Mouse (Mus musculus) cerebellum, postnatal 4 days (tissue): ENCODE data around the gene Kif16b.
A peak's percentile ranks its signal among the peaks of the same experiment; 100 is the strongest.

Experiments used
- DNase-seq, 2 experiments: peaks; one replicate each; pipeline ENCODE4 v3.0.0; 2022; ENCODE audit warnings: low spot score in 2 of 2, mixed read lengths in 1 of 2

Gene Kif16b

GRCm38 (mm10) chr2:142734046-142734445 lies 167.3 kb downstream of the Kif16b start:
- DNase-seq = no peak

- no peak for DNase-seq
Measured at GRCm38 (mm10) chr2:142732370-142732769, 169.0 kb downstream of the Kif16b start.

GRCm38 (mm10) chr2:142731778-142732092 lies 169.6 kb downstream of the Kif16b start:
- DNase-seq = peak; percentile 50 to 84

GRCm38 (mm10) chr2:142731016-142731777 lies 170.1 kb downstream of the Kif16b start:
- DNase-seq = peak in 1 of 2 experiments; percentile 16

GRCm38 (mm10) chr2:142724215-142725001 lies 176.9 kb downstream of the Kif16b start:
- no peak for DNase-seq

- DNase-seq = no peak
Measured at GRCm38 (mm10) chr2:142720174-142720573, 181.2 kb downstream of the Kif16b start.

- no peak for DNase-seq
Measured at GRCm38 (mm10) chr2:142718998-142719397, 182.3 kb downstream of the Kif16b start.

GRCm38 (mm10) chr2:142717591-142717990 lies 183.7 kb downstream of the Kif16b start:
- DNase-seq = no peak

GRCm38 (mm10) chr2:142715912-142716260 lies 185.4 kb downstream of the Kif16b start:
- no peak for DNase-seq

GRCm38 (mm10) chr2:142715186-142715911 lies 186.0 kb downstream of the Kif16b start:
- DNase-seq = no peak

GRCm38 (mm10) chr2:142712727-142713126 lies 188.6 kb downstream of the Kif16b start:
- no peak for DNase-seq

- DNase-seq = no peak
Measured at GRCm38 (mm10) chr2:142709326-142709725, 192.0 kb downstream of the Kif16b start.

- no peak for DNase-seq
Measured at GRCm38 (mm10) chr2:142700689-142701088, 200.6 kb downstream of the Kif16b start.

GRCm38 (mm10) chr2:142698650-142699049 lies 202.7 kb downstream of the Kif16b start:
- peak in 1 of 2 experiments; percentile 76 for DNase-seq

- DNase-seq = no peak
Measured at GRCm38 (mm10) chr2:142694936-142695331, 206.4 kb downstream of the Kif16b start.

GRCm38 (mm10) chr2:142694019-142694935 lies 207.1 kb downstream of the Kif16b start:
- DNase-seq = no peak

GRCm38 (mm10) chr2:142693461-142693860 lies 207.9 kb downstream of the Kif16b start:
- DNase-seq = no peak

- DNase-seq = no peak
Measured at GRCm38 (mm10) chr2:142689496-142689895, 211.8 kb downstream of the Kif16b start.

GRCm38 (mm10) chr2:142687936-142688514 lies 213.3 kb downstream of the Kif16b start:
- no peak for DNase-seq

GRCm38 (mm10) chr2:142682965-142683709 lies 218.2 kb downstream of the Kif16b start:
- no peak for DNase-seq
